Mouse (Mus musculus) stomach, embryonic 16.5 days (tissue): ENCODE results near the gene Slc9a3. TPM values are rescaled to one million over a fixed set of nuclear protein-coding genes. Genes with fewer than 3 reads are reported as not detected.

ENCODE experiments used
- polyA plus RNA-seq: library from polyadenylated mRNA; unstranded; fragments of >200 nt; fragmentation: Nextera tagmentation; extraction: Ambion mirVana; gene quantifications from 2 replicates; pipeline ENCODE4 v1.2.1, GENCODE M21; 2015

Slc9a3 gene
- polyA plus RNA-seq, 1 experiment from 2014 or later = 0.90 TPM

Other genes starting within 250 kb of the Slc9a3 start
- gene Trip13, start 183.7 kb upstream of the Slc9a3 start, polyA plus RNA-seq = 29.4 and 29.6 TPM in 2 replicates
- 41.1 and 45.6 TPM in 2 replicates for gene Brd9, start 183.6 kb upstream of the Slc9a3 start, polyA plus RNA-seq
- gene Zdhhc11, start 157.6 kb upstream of the Slc9a3 start, polyA plus RNA-seq = not detected in 2 replicates
- gene Tppp, start 112.0 kb upstream of the Slc9a3 start, polyA plus RNA-seq = 5.3 and 6.8 TPM in 2 replicates
- gene Cep72, start 59.2 kb upstream of the Slc9a3 start, polyA plus RNA-seq = 11.6 and 13.1 TPM in 2 replicates
- gene Exoc3, start 87.3 kb downstream of the Slc9a3 start, polyA plus RNA-seq = 53.5 and 60.5 TPM in 2 replicates
- gene Ahrr, start 170.9 kb downstream of the Slc9a3 start, polyA plus RNA-seq = 0.28 and 0.72 TPM in 2 replicates
- 153 and 164 TPM in 2 replicates for gene Pdcd6, start 196.1 kb downstream of the Slc9a3 start, polyA plus RNA-seq
- gene Sdha, start 228.8 kb downstream of the Slc9a3 start, polyA plus RNA-seq = 273 and 292 TPM in 2 replicates
- gene Ccdc127, start 228.9 kb downstream of the Slc9a3 start, polyA plus RNA-seq = 53.2 and 60.8 TPM in 2 replicates
- not detected in 2 replicates for gene Lrrc14b, start 242.5 kb downstream of the Slc9a3 start, polyA plus RNA-seq